Mouse (Mus musculus): Measurements from ENCODE around the gene Gpat3. TPM values are rescaled to one million over a fixed set of nuclear protein-coding genes. Genes with fewer than 3 reads are reported as not detected.

The Gpat3 gene
- total and polyA plus RNA-seq, 2 experiments from 2014 or later = 21.0 to 22.1 TPM

DNA sequence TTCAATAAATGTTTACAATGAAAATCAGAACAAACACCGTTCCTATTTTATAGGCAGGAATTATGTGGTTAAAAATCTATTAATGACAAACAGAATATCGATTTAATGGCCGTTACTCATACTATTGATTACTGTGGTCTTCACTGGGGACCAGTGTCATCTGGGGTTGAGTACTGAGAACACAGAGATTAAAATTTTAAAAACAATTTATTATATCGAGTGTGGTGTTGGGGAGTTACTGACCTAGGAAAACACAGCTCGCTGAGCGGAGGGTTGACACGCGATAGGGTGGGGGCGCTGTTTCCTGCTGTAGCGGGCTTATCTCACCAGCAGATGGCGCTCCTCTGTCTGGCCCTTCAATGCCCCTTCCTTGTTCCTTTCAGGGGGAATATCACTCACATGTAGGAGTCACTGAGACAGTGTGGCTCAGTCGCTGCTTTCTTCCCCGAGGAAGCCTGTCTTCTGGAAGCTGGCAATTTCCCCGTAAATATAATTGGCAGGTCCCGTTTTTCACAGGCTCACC, 71.8 kb downstream of the Gpat3 start:
- no peak overlapping the region for H3K4me3 ChIP-seq (ENCODE audit: low read depth, low read length)
- H3K9me3 ChIP-seq (replicated peaks; ENCODE audit: control insufficient read depth, low read length) = no peaks in the 10 kb centered on the region
- no peak overlapping the region for H3K9ac ChIP-seq (replicated peaks; ENCODE audit: low read depth, low read length)
- WGBS = 23% methylated on average over 15 of the region's 15 CpGs
- H3K36me3 ChIP-seq (replicated peaks; ENCODE audit: control insufficient read depth, insufficient read depth, low read length) = no peaks in the 10 kb centered on the region
- no peak overlapping the region for H3K4me2 ChIP-seq (ENCODE audit: low read depth, low read length)
- no peaks in the 10 kb centered on the region for H3K27me3 ChIP-seq (ENCODE audit: control insufficient read depth, insufficient read depth, low read length)
- no peak for TF ChIP-seq EP300 (IDR thresholded peaks at IDR 0.05; ENCODE audit: low read depth)
- peak; percentile 90 for TF ChIP-seq CTCF (IDR thresholded peaks at IDR 0.05; ENCODE audit: low read depth)
- no peak overlapping the region for H3K27ac ChIP-seq (ENCODE audit: low read depth)
- DNase-seq (ENCODE audit: low spot score) = peak; percentile 76
- no peaks in the 10 kb centered on the region for H3K4me1 ChIP-seq (ENCODE audit: control insufficient read depth, insufficient read depth)
- 0 out of 2 replicates have a peak, but pooled peaks have one; percentile 36 for ATAC-seq (ENCODE audit: insufficient read depth, low read depth)

GRCm38 (mm10) chr5:100919069-100919468, 73.6 kb downstream of the Gpat3 start:
- H3K27me3 ChIP-seq (ENCODE audit: control insufficient read depth, insufficient read depth, low read length) = no peaks in the 10 kb centered on the region
- DNase-seq (ENCODE audit: low spot score) (peak; percentile 58), ATAC-seq (ENCODE audit: insufficient read depth, low read depth) (0 out of 2 replicates have a peak, but pooled peaks have one; percentile 14)
- no peaks in the 10 kb centered on the region for H3K4me1 ChIP-seq (ENCODE audit: control insufficient read depth, insufficient read depth)
- no peak overlapping the region for H3K4me3 ChIP-seq (ENCODE audit: low read depth, low read length)
- WGBS = 13% methylated on average over 9 of the region's 9 CpGs
- H3K4me2 ChIP-seq (ENCODE audit: low read depth, low read length) = peak overlapping the region; percentile 32; the same call in 1 of the 2 replicates
- no peaks in the 10 kb centered on the region for H3K36me3 ChIP-seq (replicated peaks; ENCODE audit: control insufficient read depth, insufficient read depth, low read length)
- no peak overlapping the region for H3K27ac ChIP-seq (ENCODE audit: low read depth)
- TF ChIP-seq CTCF (IDR thresholded peaks at IDR 0.05; ENCODE audit: low read depth) = peak; percentile 66
- TF ChIP-seq EP300 (IDR thresholded peaks at IDR 0.05; ENCODE audit: low read depth) = no peak
- H3K9ac ChIP-seq (replicated peaks; ENCODE audit: low read depth, low read length) = no peak overlapping the region
- no peaks in the 10 kb centered on the region for H3K9me3 ChIP-seq (replicated peaks; ENCODE audit: control insufficient read depth, low read length)

- TF ChIP-seq EP300 (IDR thresholded peaks at IDR 0.05; ENCODE audit: low read depth) (no peak), CTCF (IDR thresholded peaks at IDR 0.05; ENCODE audit: low read depth) (no peak)
- H3K27me3 ChIP-seq (ENCODE audit: control insufficient read depth, insufficient read depth, low read length) = no peaks in the 10 kb centered on the region
- no peak overlapping the region for H3K9ac ChIP-seq (replicated peaks; ENCODE audit: low read depth, low read length)
- ATAC-seq (ENCODE audit: insufficient read depth, low read depth) = no peak
- no peaks in the 10 kb centered on the region for H3K9me3 ChIP-seq (replicated peaks; ENCODE audit: control insufficient read depth, low read length)
- H3K36me3 ChIP-seq (replicated peaks; ENCODE audit: control insufficient read depth, insufficient read depth, low read length) = no peaks in the 10 kb centered on the region
- DNase-seq (ENCODE audit: low spot score) = no peak
- no peak overlapping the region for H3K4me3 ChIP-seq (ENCODE audit: low read depth, low read length)
- no peaks in the 10 kb centered on the region for H3K4me1 ChIP-seq (ENCODE audit: control insufficient read depth, insufficient read depth)
- WGBS = 69% methylated on average over 2 of the region's 2 CpGs
- H3K27ac ChIP-seq (ENCODE audit: low read depth) = no peak overlapping the region
- no peak overlapping the region for H3K4me2 ChIP-seq (ENCODE audit: low read depth, low read length)
These were observed 84.2 kb downstream of the Gpat3 start for GRCm38 (mm10) chr5:100929698-100930097.

GRCm38 (mm10) chr5:100943716-100944115, 98.2 kb downstream of the Gpat3 start:
- TF ChIP-seq EP300 (IDR thresholded peaks at IDR 0.05; ENCODE audit: low read depth) (no peak), CTCF (IDR thresholded peaks at IDR 0.05; ENCODE audit: low read depth) (no peak)
- H3K9me3 ChIP-seq (replicated peaks; ENCODE audit: control insufficient read depth, low read length) = no peaks in the 10 kb centered on the region
- no peaks in the 10 kb centered on the region for H3K36me3 ChIP-seq (replicated peaks; ENCODE audit: control insufficient read depth, insufficient read depth, low read length)
- H3K4me3 ChIP-seq (ENCODE audit: low read depth, low read length) = no peak overlapping the region
- ATAC-seq (ENCODE audit: insufficient read depth, low read depth) = no peak
- H3K27ac ChIP-seq (ENCODE audit: low read depth) = no peak overlapping the region
- H3K4me2 ChIP-seq (ENCODE audit: low read depth, low read length) = no peak overlapping the region
- no peaks in the 10 kb centered on the region for H3K27me3 ChIP-seq (ENCODE audit: control insufficient read depth, insufficient read depth, low read length)
- DNase-seq (ENCODE audit: low spot score) = no peak
- no peaks in the 10 kb centered on the region for H3K4me1 ChIP-seq (ENCODE audit: control insufficient read depth, insufficient read depth)
- 69% methylated on average over 11 of the region's 11 CpGs for WGBS
- no peak overlapping the region for H3K9ac ChIP-seq (replicated peaks; ENCODE audit: low read depth, low read length)

- 86% methylated on average over 10 of the region's 10 CpGs for WGBS
- TF ChIP-seq CTCF (IDR thresholded peaks at IDR 0.05; ENCODE audit: low read depth) = no peak
- no peak for TF ChIP-seq EP300 (IDR thresholded peaks at IDR 0.05; ENCODE audit: low read depth)
- Histone ChIP-seq H3K4me1 (ENCODE audit: control insufficient read depth, insufficient read depth) (no peaks in the 10 kb centered on the region), H3K9ac (replicated peaks; ENCODE audit: low read depth, low read length) (no peak overlapping the region), H3K9me3 (replicated peaks; ENCODE audit: control insufficient read depth, low read length) (no peaks in the 10 kb centered on the region), H3K27me3 (ENCODE audit: control insufficient read depth, insufficient read depth, low read length) (no peaks in the 10 kb centered on the region), H3K36me3 (replicated peaks; ENCODE audit: control insufficient read depth, insufficient read depth, low read length) (no peaks in the 10 kb centered on the region), H3K4me3 (ENCODE audit: low read depth, low read length) (no peak overlapping the region), H3K27ac (ENCODE audit: low read depth) (no peak overlapping the region), H3K4me2 (ENCODE audit: low read depth, low read length) (no peak overlapping the region)
- DNase-seq (ENCODE audit: low spot score) = no peak
- no peak for ATAC-seq (ENCODE audit: insufficient read depth, low read depth)
These were observed 99.8 kb downstream of the Gpat3 start for GRCm38 (mm10) chr5:100945336-100945735.

Other genes with a start within 250 kb of the Gpat3 start
- 146 and 167 TPM in 2 replicates for gene Coq2, start 170.6 kb upstream of the Gpat3 start, total RNA-seq (2014; rRNA removed; ENCODE audit: low replicate concordance)
- gene Coq2, start 170.6 kb upstream of the Gpat3 start, polyA plus RNA-seq (2015; fragmentation: Nextera tagmentation; extraction: Ambion mirVana) = 68.3 and 68.5 TPM in 2 replicates
- 0.73 and 1.7 TPM in 2 replicates for gene Hpse, start 126.0 kb upstream of the Gpat3 start, total RNA-seq (2014; rRNA removed; ENCODE audit: low replicate concordance)
- 0.38 and 0.63 TPM in 2 replicates for gene Hpse, start 126.0 kb upstream of the Gpat3 start, polyA plus RNA-seq (2015; fragmentation: Nextera tagmentation; extraction: Ambion mirVana)
- gene Helq, start 47.1 kb upstream of the Gpat3 start, total RNA-seq (2014; rRNA removed; ENCODE audit: low replicate concordance) = 0.42 and 4.4 TPM in 2 replicates
- gene Helq, start 47.1 kb upstream of the Gpat3 start, polyA plus RNA-seq (2015; fragmentation: Nextera tagmentation; extraction: Ambion mirVana) = 3.9 and 4.0 TPM in 2 replicates
- gene Mrps18c, start 47.1 kb upstream of the Gpat3 start, total RNA-seq (2014; rRNA removed; ENCODE audit: low replicate concordance) = 25.1 and 57.1 TPM in 2 replicates
- 195 and 202 TPM in 2 replicates for gene Mrps18c, start 47.1 kb upstream of the Gpat3 start, polyA plus RNA-seq (2015; fragmentation: Nextera tagmentation; extraction: Ambion mirVana)
- gene Abraxas1, start 24.7 kb upstream of the Gpat3 start, total RNA-seq (2014; rRNA removed; ENCODE audit: low replicate concordance) = 16.7 and 19.5 TPM in 2 replicates
- 26.8 and 28.9 TPM in 2 replicates for gene Abraxas1, start 24.7 kb upstream of the Gpat3 start, polyA plus RNA-seq (2015; fragmentation: Nextera tagmentation; extraction: Ambion mirVana)

Measured in heart, postnatal 0 days (tissue).